Mouse (Mus musculus) brain, adult 2 months (tissue): ENCODE measurements at regions not wholly inside any gene's neighbourhood (a gene's known extent, or its start where the extent isn't known, plus 50 kb on each side); places are given as distances from the start of the nearest gene placed in this dataset.

Experiments
- DNase-seq: peaks from one replicate; pipeline ENCODE4 v3.0.0; 2011; ENCODE audit warnings: low read depth, low spot score

- DNase-seq = peak; percentile 8
Observed at GRCm38 (mm10) chrX:58445624-58446323, 423.3 kb downstream of the Zic3 start.

- DNase-seq = no peak
Observed at GRCm38 (mm10) chrX:58447605-58448004, 425.1 kb downstream of the Zic3 start.

- DNase-seq = peak; percentile 4
Observed at GRCm38 (mm10) chrX:58469683-58470082, 439.5 kb upstream of the 4930550L24Rik start.

- no peak for DNase-seq
Observed at GRCm38 (mm10) chrX:58470986-58471385, 438.2 kb upstream of the 4930550L24Rik start.

- DNase-seq = peak; percentile 5
Observed at GRCm38 (mm10) chrX:58490861-58491260, 418.3 kb upstream of the 4930550L24Rik start.

- DNase-seq = peak; percentile 27
Observed at GRCm38 (mm10) chrX:58503573-58503972, 405.6 kb upstream of the 4930550L24Rik start.

- peak; percentile 38 for DNase-seq
Observed at GRCm38 (mm10) chrX:58514925-58515324, 394.2 kb upstream of the 4930550L24Rik start.
